Mouse (Mus musculus) lung, postnatal 14 days (tissue): Measurements from ENCODE around the gene Ank2.
"Not testable (repeated sequence)": the region's sequence is repeated elsewhere in the genome, so short reads cannot be mapped to it uniquely, and the experiment has no call there.

Experiments
- DNase-seq: peaks from one replicate; pipeline ENCODE4 v3.0.0; 2021

The Ank2 gene

GRCm38 (mm10) chr3:127408684-127409550, 90.2 kb downstream of the Ank2 start:
- peak; percentile 34 for DNase-seq

DNA sequence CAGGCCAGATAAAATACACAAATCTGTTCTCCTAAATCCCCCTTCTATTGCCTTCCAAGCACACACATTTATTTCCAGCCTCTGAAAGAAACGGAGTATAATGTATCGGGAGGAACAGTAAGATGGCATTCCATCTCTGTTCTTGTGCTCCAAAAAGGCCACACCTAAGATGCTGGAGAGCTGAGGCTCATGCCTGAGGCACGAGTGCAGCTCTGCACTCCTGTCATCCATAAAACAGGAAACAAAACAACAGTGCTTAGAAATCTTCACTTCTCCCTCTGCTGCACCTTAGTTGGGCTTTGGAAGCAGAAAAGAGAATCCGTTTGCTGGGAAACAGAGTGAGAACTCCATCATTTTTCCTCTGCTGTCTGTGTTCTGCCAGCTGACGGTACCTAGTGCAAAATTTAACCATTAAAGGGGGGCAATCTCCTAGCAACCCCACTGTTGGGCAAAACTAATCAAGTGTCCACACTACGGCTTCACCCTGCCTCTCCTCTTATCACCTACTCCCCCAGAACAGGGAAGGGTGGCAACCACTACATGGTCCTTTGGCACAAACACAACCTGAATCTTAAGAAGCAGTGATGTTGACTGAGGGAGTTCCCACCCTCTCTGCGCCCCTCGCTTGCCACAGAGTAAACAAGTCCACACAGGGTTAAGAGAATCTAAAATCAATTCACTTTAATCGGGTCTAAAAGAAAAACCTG, 91.1 kb downstream of the Ank2 start:
- DNase-seq = no peak

DNA sequence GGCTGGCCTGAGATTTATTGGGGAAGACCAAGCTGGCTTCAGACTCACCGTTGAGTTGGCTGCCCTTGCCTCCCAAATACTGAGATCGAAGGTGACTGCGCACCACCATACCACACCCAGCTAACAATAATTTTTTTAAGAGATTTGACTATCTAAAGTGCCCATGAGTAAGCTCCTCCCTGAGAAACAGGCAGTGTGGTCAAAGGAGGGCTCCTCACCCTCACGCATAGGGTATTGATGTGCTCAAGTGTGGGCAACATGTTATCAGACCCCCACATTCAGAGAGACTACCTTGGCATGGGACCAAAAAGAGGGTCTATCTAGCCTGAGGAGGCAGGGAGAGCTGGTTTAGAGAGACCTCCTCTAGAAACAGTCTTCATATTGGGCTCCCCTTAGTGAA, 92.3 kb downstream of the Ank2 start:
- no peak for DNase-seq

DNA sequence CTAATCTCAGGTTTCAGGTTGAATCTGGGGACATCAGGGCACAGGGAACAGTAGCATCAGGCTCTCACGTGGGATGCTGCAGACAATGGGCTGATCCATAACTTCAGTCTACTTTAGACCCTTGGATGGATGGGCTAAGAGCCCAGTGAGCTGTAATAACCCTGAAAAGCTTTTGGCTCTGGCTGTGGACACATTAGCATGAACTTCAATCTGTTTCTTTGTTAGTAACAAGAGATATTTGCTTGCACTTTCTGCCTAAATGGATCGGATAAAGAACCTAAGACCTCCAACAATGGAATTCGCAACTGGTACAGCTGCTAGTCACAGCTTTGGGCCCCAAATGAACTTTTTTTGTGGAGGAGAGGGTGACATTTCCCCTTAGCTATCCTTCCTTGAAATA, 94.8 kb downstream of the Ank2 start:
- DNase-seq = no peak

- no peak for DNase-seq
Observed at GRCm38 (mm10) chr3:127400976-127401375, 98.2 kb downstream of the Ank2 start.

DNA sequence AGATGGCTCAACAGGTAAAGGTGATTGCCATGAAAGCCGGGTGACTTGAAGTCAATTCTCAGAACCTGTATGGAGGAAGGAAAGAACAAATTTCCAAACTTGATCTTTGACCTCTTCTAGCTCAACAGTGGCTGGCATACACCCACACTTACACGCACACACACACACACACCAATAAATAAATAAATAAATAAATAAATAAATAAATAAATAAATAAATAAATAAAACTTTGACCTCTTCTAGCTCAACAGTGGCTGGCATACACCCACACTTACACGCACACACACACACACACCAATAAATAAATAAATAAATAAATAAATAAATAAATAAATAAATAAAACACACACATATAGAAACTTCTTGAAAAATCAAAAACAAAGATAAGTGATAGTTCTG, 98.7 kb downstream of the Ank2 start:
- not testable (repeated sequence) for DNase-seq

GRCm38 (mm10) chr3:127397774-127398173, 101.4 kb downstream of the Ank2 start:
- no peak for DNase-seq

DNA sequence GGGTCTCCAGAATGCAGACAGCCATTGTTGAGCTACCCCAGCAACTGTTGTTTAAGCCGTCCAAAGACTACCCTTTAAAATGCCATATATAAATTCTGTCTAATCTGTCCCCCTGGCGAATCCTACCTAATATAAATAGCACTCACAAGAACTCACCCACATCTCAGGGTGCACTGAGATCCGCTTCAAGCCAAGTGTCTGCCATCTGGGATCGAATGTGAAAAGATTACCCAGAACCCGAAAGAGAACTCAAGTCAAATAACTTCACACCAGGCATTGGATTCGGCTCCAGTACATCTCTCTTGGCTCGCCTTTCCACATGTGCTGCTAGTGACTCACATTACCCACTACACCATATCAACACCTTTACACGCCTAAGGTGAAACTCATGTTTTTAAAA, 103.9 kb downstream of the Ank2 start:
- DNase-seq = no peak

- no peak for DNase-seq
Observed at GRCm38 (mm10) chr3:127387016-127387517, 112.1 kb downstream of the Ank2 start.

DNA sequence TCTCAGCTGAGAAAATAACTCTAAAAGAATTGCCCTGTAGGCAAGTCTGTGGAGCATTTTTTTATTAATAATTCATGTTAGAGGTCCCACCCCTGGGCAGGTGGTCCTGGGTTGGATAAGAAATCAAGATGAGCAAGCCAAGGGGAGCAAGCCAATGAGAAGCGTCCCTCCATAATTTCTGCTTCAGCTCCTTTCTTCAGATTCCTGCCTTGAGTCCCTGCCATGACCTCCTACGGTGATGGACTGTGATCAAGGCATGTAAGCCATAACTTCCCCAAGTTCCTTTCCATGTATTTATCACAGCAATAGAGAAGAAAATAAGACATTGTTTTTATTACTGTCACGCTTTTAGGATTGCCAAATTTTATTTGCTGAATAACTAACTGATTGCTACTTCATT, 115.9 kb downstream of the Ank2 start:
- no peak for DNase-seq

GRCm38 (mm10) chr3:127376901-127377460, 122.2 kb downstream of the Ank2 start:
- DNase-seq = no peak

GRCm38 (mm10) chr3:127375956-127376660, 123.0 kb downstream of the Ank2 start:
- no peak for DNase-seq

DNA sequence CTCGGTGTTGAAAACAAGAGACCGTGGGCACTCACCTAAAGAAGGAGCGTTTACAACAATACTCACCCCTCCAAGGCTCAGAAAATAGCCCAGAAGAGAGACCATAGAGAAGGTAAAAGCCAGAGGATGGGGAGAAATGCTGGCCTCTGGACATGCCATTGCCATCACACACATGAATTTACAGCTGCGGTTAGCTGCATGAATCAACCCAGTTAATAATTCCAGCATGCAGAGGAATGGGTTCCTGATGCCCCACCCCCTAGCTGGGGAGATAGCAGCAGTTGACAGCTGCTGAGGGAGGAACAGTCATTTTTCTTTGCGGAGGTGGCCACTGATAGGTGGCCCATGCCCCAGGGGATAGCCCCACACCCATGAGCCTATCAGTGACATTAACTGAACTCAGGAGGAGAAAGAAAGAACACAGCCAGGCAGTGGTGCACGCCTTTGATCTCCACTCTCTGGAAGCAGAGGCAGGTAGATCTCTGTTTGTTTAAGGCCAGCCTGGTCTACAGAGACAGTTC, 124.9 kb downstream of the Ank2 start:
- no peak for DNase-seq

DNA sequence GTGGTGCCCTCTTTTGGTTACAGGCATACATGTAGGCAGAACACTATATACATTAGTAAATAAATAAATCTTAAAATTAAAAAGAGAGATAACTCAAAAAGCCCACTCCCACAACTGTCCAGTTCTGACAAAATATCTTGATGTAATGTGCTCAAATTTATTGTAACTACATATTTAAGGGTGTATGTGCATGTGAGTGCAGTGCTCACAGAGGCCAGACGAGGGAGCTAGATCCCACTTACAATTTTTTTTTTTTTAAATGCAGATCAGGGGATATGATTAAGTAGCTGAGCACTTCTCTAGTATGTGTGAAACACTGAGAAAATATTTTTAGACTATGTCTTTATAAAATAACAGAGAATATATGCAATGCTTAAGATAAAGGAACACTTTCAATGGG, 127.4 kb downstream of the Ank2 start:
- DNase-seq = no peak

DNA sequence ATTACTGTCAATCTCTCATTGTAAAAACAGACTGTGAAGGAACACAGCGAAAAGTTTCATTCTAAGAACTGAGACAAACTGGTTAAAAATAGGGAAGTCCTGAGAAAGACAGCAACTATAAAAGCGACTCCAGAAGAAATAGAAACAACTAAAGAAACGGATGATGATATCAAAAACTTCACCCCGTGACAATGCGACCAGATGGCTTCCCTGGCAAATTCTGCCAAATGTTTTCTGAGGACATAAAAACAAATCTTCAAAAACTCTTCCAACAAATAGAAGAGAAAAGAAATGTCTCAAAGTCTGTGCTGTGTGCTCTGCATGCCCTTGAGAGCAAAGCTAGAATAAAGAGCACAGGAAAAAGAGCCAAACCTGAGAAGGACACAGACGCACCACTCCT, 129.6 kb downstream of the Ank2 start:
- DNase-seq = no peak

DNA sequence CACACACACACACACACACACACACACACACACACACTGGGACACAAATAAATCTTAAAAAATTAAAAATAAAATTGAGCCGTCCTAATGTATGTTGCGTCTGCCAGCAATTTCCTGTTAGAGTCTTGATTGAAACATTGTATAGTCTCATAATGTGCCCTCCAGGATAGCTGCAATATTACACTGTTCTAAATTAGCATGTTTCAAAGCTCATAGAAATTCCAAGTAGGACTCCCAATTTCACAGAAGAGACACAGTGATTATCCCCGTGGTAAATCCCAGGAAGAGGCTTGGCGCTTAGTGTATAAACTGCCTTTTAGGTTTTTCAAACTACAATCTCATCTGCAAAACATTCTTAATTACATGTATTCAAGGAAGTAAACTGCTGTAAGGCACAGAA, 131.7 kb downstream of the Ank2 start:
- no peak for DNase-seq

DNA sequence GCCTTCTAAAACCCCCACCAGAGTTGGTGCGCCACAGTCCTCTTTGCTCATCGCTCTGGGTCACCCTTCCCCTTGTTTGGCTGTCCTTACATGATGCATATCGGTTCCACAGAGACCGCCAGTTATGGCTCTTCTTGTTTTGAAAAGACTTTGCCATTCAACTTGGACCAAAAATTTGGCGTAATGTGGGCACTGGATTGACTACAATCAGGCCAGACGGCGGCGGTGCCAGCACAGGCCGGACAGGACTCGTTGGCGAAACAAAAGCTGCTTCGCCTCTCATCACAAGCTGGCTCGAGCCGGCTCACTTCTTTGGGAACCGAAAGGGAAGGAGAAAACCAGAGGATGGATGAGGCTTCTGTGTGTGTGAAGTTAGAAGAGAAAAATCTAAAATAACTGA, 135.6 kb downstream of the Ank2 start:
- no peak for DNase-seq

- no peak for DNase-seq
Observed at GRCm38 (mm10) chr3:127362611-127363393, 136.3 kb downstream of the Ank2 start.

DNA sequence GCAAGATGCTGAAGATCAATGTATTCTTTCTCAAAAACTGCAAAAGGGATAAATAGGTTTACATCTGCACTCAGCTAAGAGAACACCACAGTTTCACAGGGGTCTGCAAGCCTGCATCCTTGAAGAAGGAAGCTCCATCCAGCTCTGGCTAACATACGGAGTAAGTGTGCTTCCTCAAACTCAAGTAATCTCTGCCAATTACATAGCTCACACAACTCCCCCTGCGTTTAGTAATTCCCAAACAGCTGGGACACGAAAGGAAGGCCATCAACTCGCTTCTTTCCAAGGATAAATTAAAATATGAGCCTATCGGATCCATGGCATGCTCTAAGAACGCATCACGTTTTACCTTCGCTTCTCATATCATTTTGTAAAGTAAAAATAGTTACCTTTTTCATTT, 137.3 kb downstream of the Ank2 start:
- no peak for DNase-seq

- DNase-seq = no peak
Observed at GRCm38 (mm10) chr3:127361384-127361783, 137.8 kb downstream of the Ank2 start.

DNA sequence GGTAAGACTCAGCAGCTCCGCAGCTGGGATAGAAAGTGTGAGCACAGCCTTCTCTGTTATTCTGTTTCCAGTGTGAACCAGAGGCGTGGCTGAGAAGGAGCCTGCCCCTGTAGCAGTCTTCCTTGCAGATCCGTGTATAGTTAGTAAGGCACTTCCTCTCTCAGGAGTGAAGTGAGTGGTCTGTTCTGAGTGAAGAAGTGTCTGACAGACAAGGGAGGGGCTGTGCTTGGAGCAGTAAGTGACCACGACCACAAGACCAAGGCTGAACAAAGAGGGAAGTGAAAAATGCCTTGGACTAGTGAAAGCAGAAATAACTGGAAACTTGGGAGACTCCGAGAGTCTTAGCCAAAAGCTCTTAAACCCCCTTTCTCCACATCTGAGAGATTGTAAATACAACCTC, 143.9 kb downstream of the Ank2 start:
- no peak for DNase-seq
